Mouse (Mus musculus) ES-Bruce4 (cell line): ENCODE measurements around the gene Nek4. TPM values are rescaled to one million over a fixed set of nuclear protein-coding genes. Genes with fewer than 3 reads are reported as not detected.

Source experiments
- H3K27ac ChIP-seq: 2 replicates; pipeline ENCODE4 v1.5.1; 2012; ENCODE audit warnings: low read length, inconsistent platforms; ENCODE audit not compliant: insufficient read depth
- H3K27me3 ChIP-seq: 2 replicates; pipeline ENCODE4 v1.6.1; 2012; ENCODE audit warnings: mild to moderate bottlenecking, low read length, inconsistent platforms; ENCODE audit not compliant: control insufficient read depth, poor library complexity, insufficient read depth, severe bottlenecking
- H3K36me3 ChIP-seq: 2 replicates; pipeline ENCODE4 v1.6.1; 2012; ENCODE audit warnings: inconsistent platforms, mild to moderate bottlenecking, low read length, moderate library complexity; ENCODE audit not compliant: control insufficient read depth, poor library complexity, insufficient read depth, severe bottlenecking
- H3K4me1 ChIP-seq: one replicate; pipeline ENCODE4 v1.8.1; 2011; ENCODE audit warnings: low read length; ENCODE audit not compliant: control insufficient read depth, insufficient read depth
- H3K4me3 ChIP-seq: 2 replicates; pipeline ENCODE4 v1.5.1; 2011; ENCODE audit warnings: low read depth, mild to moderate bottlenecking, low read length
- H3K9ac ChIP-seq: 2 replicates; pipeline ENCODE4 v1.6.1; 2012; ENCODE audit warnings: low read depth, mild to moderate bottlenecking, inconsistent platforms; ENCODE audit not compliant: poor library complexity, severe bottlenecking
- H3K9me3 ChIP-seq: replicated peaks from 2 replicates; pipeline ENCODE4 v1.6.1; 2012; ENCODE audit warnings: mild to moderate bottlenecking, low read length, inconsistent platforms; ENCODE audit not compliant: control insufficient read depth, poor library complexity, insufficient read depth, severe bottlenecking
- CTCF ChIP-seq: IDR thresholded peaks from one replicate; pipeline ENCODE4 v1.8.1; 2011; ENCODE audit warnings: low read depth, low read length
- EP300 ChIP-seq: IDR thresholded peaks from 2 replicates; pipeline ENCODE4 v1.6.1; 2011; ENCODE audit warnings: low read depth, low read length; ENCODE audit not compliant: insufficient read depth
- POLR2A ChIP-seq: IDR thresholded peaks from one replicate; pipeline ENCODE4 v1.8.1; 2011; ENCODE audit warnings: low read length; ENCODE audit not compliant: insufficient read depth
- polyA plus RNA-seq: library from polyadenylated mRNA; stranded (reverse); fragments of >200 nt; gene quantifications from 2 replicates; pipeline ENCODE4 v1.2.4, GENCODE M21; 2011; ENCODE audit warnings: low read depth; ENCODE audit not compliant: missing spikeins, insufficient read depth, insufficient read length

Nek4 gene
- polyA plus RNA-seq, 1 experiment: 17.7 TPM

GRCm38 (mm10) chr14:31018860-31019291 lies 67.7 kb downstream of the Nek4 start, which contains the start of the genes Pbrm1 and Gnl3:
TSS of gene Pbrm1 (plus strand) at chr14:31019138.
TSS of gene Gnl3 (minus strand) at chr14:31019152.
- Histone ChIP-seq H3K9ac (peak within 1 kb of the TSS; percentile 98), H3K4me3 (peak within 1 kb of the TSS; percentile 98), H3K4me1 (peaks cover 1% of the 10 kb centered on the region), H3K36me3 (peaks cover 49% of the 10 kb centered on the region), H3K27ac (peak within 1 kb of the TSS; percentile 77), H3K27me3 (no peaks in the 10 kb centered on the region), H3K9me3 (no peaks in the 10 kb centered on the region; the same call in 1 of the 2 replicates)
- peak; percentile 56; the same call in 1 of the 2 replicates for TF ChIP-seq EP300
- peak; percentile 95 for TF ChIP-seq POLR2A
- no peak for TF ChIP-seq CTCF

DNA sequence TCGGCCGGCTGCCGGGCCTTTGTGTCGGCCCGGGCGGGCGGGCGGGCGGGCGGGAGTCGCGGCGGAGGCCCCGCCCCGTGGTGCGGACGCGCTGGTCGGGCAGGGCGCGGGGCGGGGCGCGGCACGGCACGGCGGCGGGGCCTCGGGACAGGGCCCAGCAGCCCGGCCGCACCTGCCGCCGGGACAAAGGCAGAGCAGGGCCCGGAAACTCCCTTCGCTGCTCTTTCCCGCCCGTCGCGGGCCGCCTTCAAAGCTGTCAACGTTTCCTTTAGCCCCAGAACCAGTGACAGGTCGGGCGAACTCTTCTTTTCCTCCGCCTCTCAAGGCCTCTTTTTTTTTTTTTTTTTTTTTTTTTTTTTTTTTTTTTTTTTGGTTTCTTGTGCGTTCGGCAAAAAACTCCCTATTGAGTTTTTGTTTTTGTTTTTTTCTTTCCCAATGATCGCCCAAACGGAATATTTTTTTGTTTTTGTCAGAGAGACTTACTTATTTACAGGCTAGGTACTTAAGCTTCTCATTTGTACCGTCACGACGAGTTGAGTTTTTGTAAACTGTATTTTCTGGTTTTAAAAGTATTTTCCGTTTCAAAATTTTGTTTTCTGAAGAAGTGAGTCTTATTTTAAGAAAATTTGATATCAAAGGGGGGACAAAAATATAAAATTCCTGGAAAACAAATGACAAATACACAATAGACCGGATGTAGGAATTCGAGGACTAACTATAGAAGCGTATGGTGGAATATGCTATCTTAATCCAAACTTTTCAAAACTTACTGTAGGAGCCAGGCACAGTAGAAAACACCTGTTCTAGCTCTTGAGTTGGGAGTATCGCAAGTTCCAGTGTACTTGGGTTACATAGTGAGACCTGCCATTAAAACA lies 68.4 kb downstream of the Nek4 start:
- Histone ChIP-seq H3K4me1 (peaks cover 1% of the 10 kb centered on the region), H3K9me3 (no peaks in the 10 kb centered on the region; the same call in 1 of the 2 replicates), H3K9ac (peak overlapping the region; percentile 98), H3K4me3 (peak overlapping the region; percentile 96), H3K36me3 (peaks cover 44% of the 10 kb centered on the region), H3K27ac (peak overlapping the region; percentile 44), H3K27me3 (no peaks in the 10 kb centered on the region)
- TF ChIP-seq CTCF: no peak
- no peak for TF ChIP-seq POLR2A
- TF ChIP-seq EP300: no peak

GRCm38 (mm10) chr14:31022579-31022978 lies 71.4 kb downstream of the Nek4 start:
- no peak overlapping the region for H3K4me3 ChIP-seq
- H3K27me3 ChIP-seq: no peaks in the 10 kb centered on the region
- H3K27ac ChIP-seq: no peak overlapping the region
- TF ChIP-seq POLR2A (no peak), CTCF (no peak), EP300 (no peak)
- no peaks in the 10 kb centered on the region for H3K9me3 ChIP-seq
- no peak overlapping the region for H3K9ac ChIP-seq
- peaks cover 33% of the 10 kb centered on the region for H3K36me3 ChIP-seq
- no peaks in the 10 kb centered on the region for H3K4me1 ChIP-seq

- TF ChIP-seq EP300 (no peak), CTCF (no peak), POLR2A (no peak)
- Histone ChIP-seq H3K4me3 (no peak overlapping the region), H3K9me3 (no peaks in the 10 kb centered on the region), H3K4me1 (no peaks in the 10 kb centered on the region), H3K27ac (no peak overlapping the region), H3K27me3 (no peaks in the 10 kb centered on the region), H3K36me3 (peaks cover 44% of the 10 kb centered on the region), H3K9ac (no peak overlapping the region)
Measured at GRCm38 (mm10) chr14:31025785-31026184, 74.6 kb downstream of the Nek4 start.

Other genes with a start within 250 kb of the Nek4 start
- gene Sfmbt1, start 236.5 kb upstream of the Nek4 start, polyA plus RNA-seq: 9.8 and 12.0 TPM in 2 replicates
- gene Tmem110, start 125.8 kb upstream of the Nek4 start, polyA plus RNA-seq: 18.1 and 18.6 TPM in 2 replicates
- 0.49 TPM in 1 of 2 replicates, not detected in the other for gene Mustn1, start 72.2 kb upstream of the Nek4 start, polyA plus RNA-seq
- 0.29 TPM in 1 of 2 replicates, not detected in the other for gene Itih4, start 64.9 kb upstream of the Nek4 start, polyA plus RNA-seq
- gene Itih3, start 27.6 kb upstream of the Nek4 start, polyA plus RNA-seq: not detected in 2 replicates
- gene Itih1, start 8.1 kb upstream of the Nek4 start, polyA plus RNA-seq: not detected in 2 replicates
- gene Glt8d1, start 50.0 kb downstream of the Nek4 start, polyA plus RNA-seq: 29.1 and 36.4 TPM in 2 replicates
- gene Spcs1, start 50.3 kb downstream of the Nek4 start, polyA plus RNA-seq: 126 and 132 TPM in 2 replicates
- 84.5 and 86.9 TPM in 2 replicates for gene Pbrm1, start 67.8 kb downstream of the Nek4 start, polyA plus RNA-seq
- gene Gnl3, start 67.8 kb downstream of the Nek4 start, polyA plus RNA-seq: 380 and 391 TPM in 2 replicates
- gene Smim4, start 177.6 kb downstream of the Nek4 start, polyA plus RNA-seq: 17.1 and 17.2 TPM in 2 replicates
- gene Nt5dc2, start 179.7 kb downstream of the Nek4 start, polyA plus RNA-seq: 141 and 173 TPM in 2 replicates
- 0.57 and 0.72 TPM in 2 replicates for gene Stab1, start 217.3 kb downstream of the Nek4 start, polyA plus RNA-seq